Mouse (Mus musculus) limb, embryonic 10.5 days (tissue): ENCODE results near the gene Pgbd5. TPM values are rescaled to one million over a fixed set of nuclear protein-coding genes. Genes with fewer than 3 reads are reported as not detected.

ENCODE experiments used
- DNase-seq: peaks from one replicate; pipeline ENCODE4 v3.0.0-alpha.2; 2017; ENCODE audit warnings: low spot score
- H3K27ac ChIP-seq: fragments of 300-500 bp; sonication (generic); 2 replicates; pipeline ENCODE4 v1.5.1; 2016; ENCODE audit warnings: mild to moderate bottlenecking
- H3K27me3 ChIP-seq: fragments of 300-500 bp; sonication (generic); 2 replicates; pipeline ENCODE4 v1.6.1; 2016; ENCODE audit warnings: low read depth, mild to moderate bottlenecking; ENCODE audit not compliant: poor library complexity, severe bottlenecking
- H3K36me3 ChIP-seq: fragments of 300-500 bp; sonication (generic); 2 replicates; pipeline ENCODE4 v1.6.1; 2016; ENCODE audit warnings: mild to moderate bottlenecking, moderate library complexity
- H3K4me1 ChIP-seq: fragments of 300-500 bp; sonication (generic); 2 replicates; pipeline ENCODE4 v1.6.1; 2016
- H3K4me3 ChIP-seq: fragments of 300-500 bp; sonication (generic); 2 replicates; pipeline ENCODE4 v1.5.1; 2016; ENCODE audit warnings: mild to moderate bottlenecking, moderate library complexity
- H3K9me3 ChIP-seq: fragments of 300-500 bp; sonication (generic); replicated peaks from 2 replicates; pipeline ENCODE4 v1.6.1; 2016; ENCODE audit warnings: mild to moderate bottlenecking
- WGBS: fragments of 180-500 bp; shearing (Covaris S2); methylation state at CpG from one replicate; pipeline ENCODE4 v1.1.7; 2016; 5-methylcytosine and 5-hydroxymethylcytosine counted together
- polyA plus RNA-seq: library from polyadenylated mRNA; unstranded; fragments of >200 nt; fragmentation: Nextera tagmentation; extraction: Ambion mirVana; gene quantifications from 2 replicates; pipeline ENCODE4 v1.2.1, GENCODE M21; 2016

Pgbd5 gene
- polyA plus RNA-seq, 1 experiment from 2014 or later: 0.20 TPM

DNA sequence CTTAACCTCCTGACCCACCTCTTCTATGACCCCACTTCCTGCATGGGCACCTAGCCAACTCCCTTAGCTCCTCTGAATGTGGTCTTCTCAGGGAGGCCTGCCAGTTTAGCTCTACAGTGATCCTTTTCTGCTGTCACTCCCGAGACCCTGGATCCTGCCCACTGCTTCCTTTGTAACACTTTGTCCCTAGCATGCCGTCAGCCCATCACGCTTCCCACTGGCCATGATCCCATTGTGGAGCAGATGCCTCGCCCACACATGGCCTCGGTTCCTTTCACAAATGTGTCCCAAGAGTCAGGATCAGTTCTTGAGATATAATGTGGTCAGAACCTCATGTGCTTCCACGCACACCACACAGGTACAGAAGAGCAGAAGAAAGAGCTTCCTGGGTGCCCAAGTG, 21.3 kb downstream of the Pgbd5 start:
- 88% methylated on average over 6 of the region's 6 CpGs for WGBS
- H3K27me3 ChIP-seq: no peaks in the 10 kb centered on the region
- H3K9me3 ChIP-seq: no peaks in the 10 kb centered on the region
- DNase-seq: no peak
- H3K36me3 ChIP-seq: no peaks in the 10 kb centered on the region
- H3K4me1 ChIP-seq: peaks cover 5% of the 10 kb centered on the region; the same call in 1 of the 2 replicates
- no peak overlapping the region for H3K4me3 ChIP-seq
- H3K27ac ChIP-seq: no peak overlapping the region

DNA sequence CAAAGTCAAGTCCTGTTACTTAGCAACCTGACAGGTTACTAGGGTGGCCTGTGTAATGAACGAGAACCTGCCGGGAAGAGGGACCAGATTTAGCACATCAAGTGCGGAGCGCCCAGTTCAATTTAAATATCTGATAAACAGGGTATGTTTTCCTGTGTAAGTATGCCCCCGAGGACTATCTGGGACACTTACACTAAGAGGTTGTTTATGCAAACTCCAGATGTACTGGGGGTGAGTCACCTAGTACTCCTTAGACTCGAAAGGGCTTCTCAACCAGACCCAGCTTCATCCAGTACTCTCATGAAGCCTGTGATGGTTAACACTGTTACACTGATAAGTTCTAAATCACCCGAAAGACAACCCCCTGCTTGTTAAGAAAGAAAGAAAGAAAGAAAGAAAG, 22.8 kb downstream of the Pgbd5 start:
- no peak for DNase-seq
- peaks cover 5% of the 10 kb centered on the region; the same call in 1 of the 2 replicates for H3K4me1 ChIP-seq
- H3K36me3 ChIP-seq: no peaks in the 10 kb centered on the region
- no peak overlapping the region for H3K27ac ChIP-seq
- no peaks in the 10 kb centered on the region for H3K9me3 ChIP-seq
- H3K27me3 ChIP-seq: no peaks in the 10 kb centered on the region
- 78% methylated on average over 7 of the region's 7 CpGs for WGBS
- H3K4me3 ChIP-seq: no peak overlapping the region

- H3K9me3 ChIP-seq: no peaks in the 10 kb centered on the region
- 77% methylated on average over 3 of the region's 3 CpGs for WGBS
- H3K36me3 ChIP-seq: no peaks in the 10 kb centered on the region
- DNase-seq: no peak
- no peak overlapping the region for H3K27ac ChIP-seq
- no peaks in the 10 kb centered on the region for H3K27me3 ChIP-seq
- H3K4me1 ChIP-seq: no peaks in the 10 kb centered on the region
- no peak overlapping the region for H3K4me3 ChIP-seq
Observed at GRCm38 (mm10) chr8:124415789-124416188, 23.7 kb downstream of the Pgbd5 start.

DNA sequence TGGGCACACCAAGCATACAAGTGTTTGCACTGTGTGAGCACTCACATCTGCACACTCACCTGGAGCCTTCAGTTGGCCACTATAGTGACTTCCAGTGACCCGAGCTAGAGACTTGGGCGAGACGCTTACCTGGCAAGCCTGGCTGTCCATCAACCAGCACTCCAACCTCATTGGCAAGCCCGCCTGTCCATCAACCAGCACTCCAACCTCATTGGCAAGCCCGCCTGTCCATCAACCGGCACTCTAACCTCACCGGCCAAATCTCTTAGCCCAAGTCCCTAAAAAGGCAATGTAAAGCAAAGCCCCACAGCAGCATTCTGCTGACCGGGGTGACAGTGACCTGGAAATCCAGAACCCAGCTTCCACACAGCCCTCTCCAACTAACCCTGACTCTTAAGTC, 24.5 kb downstream of the Pgbd5 start:
- H3K4me3 ChIP-seq: no peak overlapping the region
- H3K27me3 ChIP-seq: no peaks in the 10 kb centered on the region
- no peak for DNase-seq
- 89% methylated on average over 8 of the region's 8 CpGs for WGBS
- no peaks in the 10 kb centered on the region for H3K36me3 ChIP-seq
- no peaks in the 10 kb centered on the region for H3K9me3 ChIP-seq
- no peaks in the 10 kb centered on the region for H3K4me1 ChIP-seq
- no peak overlapping the region for H3K27ac ChIP-seq

- Histone ChIP-seq H3K9me3 (no peaks in the 10 kb centered on the region), H3K36me3 (no peaks in the 10 kb centered on the region), H3K4me1 (no peaks in the 10 kb centered on the region), H3K4me3 (no peak overlapping the region), H3K27ac (no peak overlapping the region), H3K27me3 (no peaks in the 10 kb centered on the region)
- WGBS: 87% methylated on average over 11 of the region's 11 CpGs
- no peak for DNase-seq
Observed at GRCm38 (mm10) chr8:124413244-124413965, 26.1 kb downstream of the Pgbd5 start.

GRCm38 (mm10) chr8:124412496-124413243, 26.8 kb downstream of the Pgbd5 start:
- Histone ChIP-seq H3K9me3 (no peaks in the 10 kb centered on the region), H3K4me3 (no peak overlapping the region), H3K27me3 (no peaks in the 10 kb centered on the region), H3K27ac (no peak overlapping the region), H3K4me1 (no peaks in the 10 kb centered on the region), H3K36me3 (no peaks in the 10 kb centered on the region)
- 87% methylated on average over 19 of the region's 19 CpGs for WGBS
- no peak for DNase-seq

DNA sequence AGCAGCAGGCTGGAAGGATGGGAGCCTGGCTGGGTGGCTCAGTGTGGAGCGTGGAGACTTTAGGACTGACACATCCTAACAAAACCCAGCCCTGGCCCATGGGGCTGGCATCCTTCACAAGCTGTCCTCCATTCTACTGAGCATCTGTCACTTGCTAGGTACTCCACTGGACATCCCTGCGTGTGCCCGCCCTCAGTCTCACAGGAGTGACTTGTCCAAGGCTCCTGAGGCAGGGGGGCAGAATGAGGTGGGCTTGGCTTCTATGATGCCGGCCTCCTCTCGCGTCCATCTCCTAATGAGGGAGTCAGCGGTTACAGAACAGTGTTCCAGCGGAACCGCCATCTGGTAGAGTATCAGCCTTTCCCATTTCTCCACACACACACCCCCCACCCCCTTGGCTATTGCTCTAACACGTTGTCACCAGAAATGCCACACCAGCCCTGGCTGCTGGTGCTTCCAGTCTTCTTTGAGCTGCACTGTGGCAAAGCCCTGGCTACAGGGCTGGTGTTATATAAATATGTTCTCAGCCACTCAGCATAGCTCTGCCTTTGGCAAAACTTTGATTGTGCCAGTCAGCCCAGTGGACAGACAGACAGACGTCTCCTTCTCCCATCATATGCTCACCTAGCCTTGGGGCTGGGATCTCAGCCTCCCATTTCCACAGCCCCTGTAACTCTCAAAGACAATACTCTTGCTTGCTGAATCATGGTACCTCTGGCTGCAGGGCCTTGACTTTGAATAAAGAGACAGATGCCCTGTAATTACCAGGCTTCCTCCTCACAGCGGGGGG, 34.8 kb downstream of the Pgbd5 start:
- Histone ChIP-seq H3K36me3 (no peaks in the 10 kb centered on the region), H3K4me3 (no peak overlapping the region), H3K4me1 (peaks cover 10% of the 10 kb centered on the region), H3K9me3 (no peaks in the 10 kb centered on the region), H3K27me3 (no peaks in the 10 kb centered on the region), H3K27ac (no peak overlapping the region)
- 65% methylated on average over 11 of the region's 12 CpGs for WGBS
- DNase-seq: no peak

DNA sequence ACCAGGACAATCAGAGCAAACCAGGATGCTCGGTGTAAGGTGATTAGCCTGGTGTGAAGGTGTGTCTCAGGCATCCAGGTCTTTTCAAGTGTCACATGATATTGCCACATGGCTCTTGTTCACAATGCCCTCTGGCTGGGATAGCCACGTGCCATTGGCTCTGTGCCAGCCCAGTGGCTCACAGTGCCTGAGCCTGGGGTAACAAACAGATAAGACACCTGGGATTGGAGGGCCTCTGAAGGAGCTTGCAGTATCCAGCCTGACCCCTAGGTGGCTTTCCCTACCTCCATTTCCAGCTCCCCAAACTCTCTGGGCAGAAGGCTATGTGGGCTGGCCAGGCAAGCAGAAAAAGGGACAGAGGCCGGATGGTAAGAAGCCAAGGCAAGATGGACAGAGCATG, 35.6 kb downstream of the Pgbd5 start:
- H3K4me3 ChIP-seq: no peak overlapping the region
- H3K27me3 ChIP-seq: no peaks in the 10 kb centered on the region
- no peaks in the 10 kb centered on the region for H3K36me3 ChIP-seq
- peaks cover 10% of the 10 kb centered on the region for H3K4me1 ChIP-seq
- H3K9me3 ChIP-seq: no peaks in the 10 kb centered on the region
- peak; percentile 52 for DNase-seq
- no peak overlapping the region for H3K27ac ChIP-seq
- WGBS: 54% methylated on average over 3 of the region's 3 CpGs

GRCm38 (mm10) chr8:124399403-124399861, 40.0 kb downstream of the Pgbd5 start:
- WGBS: 88% methylated on average over 11 of the region's 11 CpGs
- H3K27me3 ChIP-seq: no peaks in the 10 kb centered on the region
- no peaks in the 10 kb centered on the region for H3K36me3 ChIP-seq
- H3K9me3 ChIP-seq: no peaks in the 10 kb centered on the region
- H3K27ac ChIP-seq: no peak overlapping the region
- no peak for DNase-seq
- peaks cover under 1% of the 10 kb centered on the region for H3K4me1 ChIP-seq
- no peak overlapping the region for H3K4me3 ChIP-seq

- H3K27ac ChIP-seq: no peak overlapping the region
- DNase-seq: peak; percentile 55
- no peaks in the 10 kb centered on the region for H3K4me1 ChIP-seq
- H3K4me3 ChIP-seq: no peak overlapping the region
- WGBS: 36% methylated on average over 12 of the region's 12 CpGs
- H3K9me3 ChIP-seq: no peaks in the 10 kb centered on the region
- H3K36me3 ChIP-seq: no peaks in the 10 kb centered on the region
- H3K27me3 ChIP-seq: no peaks in the 10 kb centered on the region
Observed at GRCm38 (mm10) chr8:124398843-124399402, 40.5 kb downstream of the Pgbd5 start.

DNA sequence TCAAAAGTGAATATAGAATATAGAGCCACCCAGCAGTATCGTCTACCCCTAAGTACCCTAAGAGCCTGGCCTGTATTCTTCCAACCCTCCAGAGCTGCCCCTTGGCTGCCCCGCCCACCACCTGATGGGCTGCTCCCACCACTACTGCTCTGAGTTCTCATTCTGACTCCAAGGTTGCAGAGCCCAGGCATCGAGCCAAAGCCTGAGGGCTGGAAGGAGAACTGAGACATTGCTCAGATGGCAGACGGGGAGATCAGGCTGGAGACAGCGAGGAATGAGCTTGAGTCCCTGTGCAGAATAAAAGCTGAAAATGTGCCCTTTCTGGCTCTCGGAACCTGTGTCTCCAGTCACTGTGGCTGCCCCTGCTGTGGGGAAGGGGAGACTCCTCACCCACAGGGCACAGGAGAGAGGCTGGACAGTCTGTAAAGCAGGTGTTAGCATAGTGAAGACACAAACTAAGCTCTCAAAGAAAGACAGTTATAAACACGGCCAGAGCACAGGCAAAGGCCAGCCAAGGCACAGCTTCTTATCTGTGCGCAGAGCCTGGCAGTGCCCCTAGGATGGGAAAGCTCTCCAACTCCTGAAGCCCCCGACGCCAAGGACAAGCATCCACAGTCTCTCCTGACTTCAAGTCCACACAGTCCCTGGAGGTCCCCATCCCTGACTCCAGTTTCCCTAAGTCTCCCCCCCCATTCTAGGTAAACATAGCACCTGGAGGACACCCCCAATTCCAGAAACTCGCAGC, 42.0 kb downstream of the Pgbd5 start:
- WGBS: 85% methylated on average over 11 of the region's 11 CpGs
- Histone ChIP-seq H3K4me1 (no peaks in the 10 kb centered on the region), H3K27ac (no peak overlapping the region), H3K4me3 (no peak overlapping the region), H3K9me3 (no peaks in the 10 kb centered on the region), H3K36me3 (no peaks in the 10 kb centered on the region), H3K27me3 (no peaks in the 10 kb centered on the region)
- no peak for DNase-seq

DNA sequence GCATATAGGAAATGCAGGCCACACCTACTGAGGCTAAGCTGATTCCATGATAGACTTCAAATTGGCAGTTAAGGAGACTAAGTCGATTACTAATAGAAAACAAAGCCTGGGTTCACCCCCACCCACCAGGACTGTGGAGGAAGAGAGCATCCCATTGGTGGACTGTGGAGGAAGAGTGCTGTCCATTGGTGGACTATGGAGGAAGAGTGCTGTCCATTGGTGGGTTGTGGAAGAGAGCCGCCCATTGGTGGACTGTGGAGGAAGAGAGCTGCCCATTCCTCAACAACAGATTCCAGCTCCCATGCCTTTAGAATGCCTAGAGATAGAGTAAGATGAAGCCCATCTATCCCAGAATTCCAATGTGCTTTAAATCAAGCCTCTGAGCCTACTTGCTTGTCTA, 42.9 kb downstream of the Pgbd5 start:
- Histone ChIP-seq H3K4me1 (no peaks in the 10 kb centered on the region), H3K36me3 (no peaks in the 10 kb centered on the region), H3K27me3 (no peaks in the 10 kb centered on the region), H3K4me3 (no peak overlapping the region), H3K9me3 (no peaks in the 10 kb centered on the region), H3K27ac (no peak overlapping the region)
- no peak for DNase-seq
- WGBS: 91% methylated on average over 2 of the region's 2 CpGs
